Mouse (Mus musculus): ENCODE results near the gene Cldn9. TPM values are rescaled to one million over a fixed set of nuclear protein-coding genes. Genes with fewer than 3 reads are reported as not detected.
A peak's percentile ranks its signal among the peaks of the same experiment; 100 is the strongest.

The Cldn9 gene
- polyA plus RNA-seq, 1 experiment from 2014 or later: 2.3 TPM

- no peaks in the 10 kb centered on the region for H3K9me3 ChIP-seq (replicated peaks; ENCODE audit: control insufficient read depth, low read length)
- H3K9ac ChIP-seq (ENCODE audit: low read length): no peak overlapping the region
- H3K4me1 ChIP-seq (ENCODE audit: control insufficient read depth, insufficient read depth, low read length): no peaks in the 10 kb centered on the region
- no peak overlapping the region for H3K4me2 ChIP-seq (ENCODE audit: low read length)
- ATAC-seq (no peak), DNase-seq (ENCODE audit: low spot score) (no peak)
- no peaks in the 10 kb centered on the region for H3K27me3 ChIP-seq (replicated peaks; ENCODE audit: control insufficient read depth, insufficient read depth, low read length)
- no peak overlapping the region for H3K4me3 ChIP-seq (ENCODE audit: low read depth, low read length)
- 57% methylated on average over 2 of the region's 2 CpGs for WGBS
- no peaks in the 10 kb centered on the region for H3K36me3 ChIP-seq (ENCODE audit: control insufficient read depth, insufficient read depth, low read length)
- no peak overlapping the region for H3K27ac ChIP-seq (ENCODE audit: low read depth, low read length)
These were observed 33.2 kb upstream of the Cldn9 start for GRCm38 (mm10) chr17:23717003-23717402.

GRCm38 (mm10) chr17:23706212-23706611 lies 22.4 kb upstream of the Cldn9 start:
- Histone ChIP-seq H3K4me3 (ENCODE audit: low read depth, low read length) (no peak overlapping the region), H3K9ac (ENCODE audit: low read length) (no peak overlapping the region), H3K4me1 (ENCODE audit: control insufficient read depth, insufficient read depth, low read length) (no peaks in the 10 kb centered on the region), H3K27me3 (replicated peaks; ENCODE audit: control insufficient read depth, insufficient read depth, low read length) (peaks cover under 1% of the 10 kb centered on the region; the same call in 1 of the 2 replicates), H3K36me3 (ENCODE audit: control insufficient read depth, insufficient read depth, low read length) (no peaks in the 10 kb centered on the region), H3K27ac (ENCODE audit: low read depth, low read length) (no peak overlapping the region), H3K9me3 (replicated peaks; ENCODE audit: control insufficient read depth, low read length) (no peaks in the 10 kb centered on the region), H3K4me2 (ENCODE audit: low read length) (no peak overlapping the region)
- DNase-seq (ENCODE audit: low spot score) (peak; percentile 83), ATAC-seq (peak; percentile 75)
- 0% methylated on average over 3 of the region's 3 CpGs for WGBS

- no peaks in the 10 kb centered on the region for H3K9me3 ChIP-seq (replicated peaks; ENCODE audit: control insufficient read depth, low read length)
- peaks cover 6% of the 10 kb centered on the region; the same call in 1 of the 2 replicates for H3K27me3 ChIP-seq (replicated peaks; ENCODE audit: control insufficient read depth, insufficient read depth, low read length)
- no peaks in the 10 kb centered on the region for H3K4me1 ChIP-seq (ENCODE audit: control insufficient read depth, insufficient read depth, low read length)
- no peak overlapping the region for H3K4me3 ChIP-seq (ENCODE audit: low read depth, low read length)
- H3K27ac ChIP-seq (ENCODE audit: low read depth, low read length): no peak overlapping the region
- no peak overlapping the region for H3K4me2 ChIP-seq (ENCODE audit: low read length)
- WGBS: 80% methylated on average over 7 of the region's 7 CpGs
- no peaks in the 10 kb centered on the region for H3K36me3 ChIP-seq (ENCODE audit: control insufficient read depth, insufficient read depth, low read length)
- H3K9ac ChIP-seq (ENCODE audit: low read length): no peak overlapping the region
- no peak for ATAC-seq
- no peak for DNase-seq (ENCODE audit: low spot score)
These were observed 21.8 kb upstream of the Cldn9 start for GRCm38 (mm10) chr17:23705525-23706104.

GRCm38 (mm10) chr17:23704741-23705140 lies 20.9 kb upstream of the Cldn9 start:
- H3K4me1 ChIP-seq (ENCODE audit: control insufficient read depth, insufficient read depth, low read length): no peaks in the 10 kb centered on the region
- no peak overlapping the region for H3K4me2 ChIP-seq (ENCODE audit: low read length)
- ATAC-seq (no peak), DNase-seq (ENCODE audit: low spot score) (peak; percentile 61)
- peaks cover 7% of the 10 kb centered on the region; the same call in 1 of the 2 replicates for H3K27me3 ChIP-seq (replicated peaks; ENCODE audit: control insufficient read depth, insufficient read depth, low read length)
- no peak overlapping the region for H3K27ac ChIP-seq (ENCODE audit: low read depth, low read length)
- H3K9ac ChIP-seq (ENCODE audit: low read length): no peak overlapping the region
- no peak overlapping the region for H3K4me3 ChIP-seq (ENCODE audit: low read depth, low read length)
- no peaks in the 10 kb centered on the region for H3K9me3 ChIP-seq (replicated peaks; ENCODE audit: control insufficient read depth, low read length)
- 54% methylated on average over 7 of the region's 7 CpGs for WGBS
- no peaks in the 10 kb centered on the region for H3K36me3 ChIP-seq (ENCODE audit: control insufficient read depth, insufficient read depth, low read length)

- Histone ChIP-seq H3K27me3 (replicated peaks; ENCODE audit: control insufficient read depth, insufficient read depth, low read length) (peaks cover 18% of the 10 kb centered on the region), H3K36me3 (ENCODE audit: control insufficient read depth, insufficient read depth, low read length) (no peaks in the 10 kb centered on the region), H3K9me3 (replicated peaks; ENCODE audit: control insufficient read depth, low read length) (no peaks in the 10 kb centered on the region), H3K27ac (ENCODE audit: low read depth, low read length) (no peak overlapping the region), H3K4me1 (ENCODE audit: control insufficient read depth, insufficient read depth, low read length) (no peaks in the 10 kb centered on the region), H3K4me3 (ENCODE audit: low read depth, low read length) (no peak overlapping the region), H3K9ac (ENCODE audit: low read length) (no peak overlapping the region), H3K4me2 (ENCODE audit: low read length) (no peak overlapping the region)
- ATAC-seq: no peak
- 81% methylated on average over 9 of the region's 9 CpGs for WGBS
- no peak for DNase-seq (ENCODE audit: low spot score)
These were observed 19.5 kb upstream of the Cldn9 start for GRCm38 (mm10) chr17:23703301-23703700.

- H3K4me2 ChIP-seq (ENCODE audit: low read length): peak overlapping the region; percentile 100
- no peaks in the 10 kb centered on the region for H3K4me1 ChIP-seq (ENCODE audit: control insufficient read depth, insufficient read depth, low read length)
- WGBS: under 1% methylated on average over 28 of the region's 28 CpGs
- no peaks in the 10 kb centered on the region for H3K9me3 ChIP-seq (replicated peaks; ENCODE audit: control insufficient read depth, low read length)
- H3K36me3 ChIP-seq (ENCODE audit: control insufficient read depth, insufficient read depth, low read length): no peaks in the 10 kb centered on the region
- H3K27ac ChIP-seq (ENCODE audit: low read depth, low read length): no peak overlapping the region
- DNase-seq (ENCODE audit: low spot score) (peak; percentile 93), ATAC-seq (peak; percentile 97)
- peaks cover 27% of the 10 kb centered on the region for H3K27me3 ChIP-seq (replicated peaks; ENCODE audit: control insufficient read depth, insufficient read depth, low read length)
- H3K9ac ChIP-seq (ENCODE audit: low read length): peak overlapping the region; percentile 67
- H3K4me3 ChIP-seq (ENCODE audit: low read depth, low read length): peak overlapping the region; percentile 70
These were observed 16.3 kb upstream of the Cldn9 start for GRCm38 (mm10) chr17:23700079-23700478.

GRCm38 (mm10) chr17:23699131-23700077 lies 15.6 kb upstream of the Cldn9 start:
- Histone ChIP-seq H3K4me3 (ENCODE audit: low read depth, low read length) (peak overlapping the region; percentile 70), H3K36me3 (ENCODE audit: control insufficient read depth, insufficient read depth, low read length) (no peaks in the 10 kb centered on the region), H3K9ac (ENCODE audit: low read length) (peak overlapping the region; percentile 67), H3K27me3 (replicated peaks; ENCODE audit: control insufficient read depth, insufficient read depth, low read length) (peaks cover 27% of the 10 kb centered on the region), H3K4me2 (ENCODE audit: low read length) (peak overlapping the region; percentile 100), H3K4me1 (ENCODE audit: control insufficient read depth, insufficient read depth, low read length) (no peaks in the 10 kb centered on the region), H3K27ac (ENCODE audit: low read depth, low read length) (no peak overlapping the region), H3K9me3 (replicated peaks; ENCODE audit: control insufficient read depth, low read length) (no peaks in the 10 kb centered on the region)
- DNase-seq (ENCODE audit: low spot score): peak; percentile 17
- ATAC-seq: peak; percentile 15; the same call in 1 of the 2 replicates
- under 1% methylated on average over 73 of the region's 101 CpGs for WGBS

- H3K4me1 ChIP-seq (ENCODE audit: control insufficient read depth, insufficient read depth, low read length): no peaks in the 10 kb centered on the region
- 10% methylated on average over 3 of the region's 3 CpGs for WGBS
- H3K36me3 ChIP-seq (ENCODE audit: control insufficient read depth, insufficient read depth, low read length): no peaks in the 10 kb centered on the region
- no peak for ATAC-seq
- H3K9ac ChIP-seq (ENCODE audit: low read length): no peak overlapping the region
- H3K4me3 ChIP-seq (ENCODE audit: low read depth, low read length): no peak overlapping the region
- no peaks in the 10 kb centered on the region for H3K9me3 ChIP-seq (replicated peaks; ENCODE audit: control insufficient read depth, low read length)
- H3K4me2 ChIP-seq (ENCODE audit: low read length): no peak overlapping the region
- no peak for DNase-seq (ENCODE audit: low spot score)
- no peak overlapping the region for H3K27ac ChIP-seq (ENCODE audit: low read depth, low read length)
- peaks cover 23% of the 10 kb centered on the region for H3K27me3 ChIP-seq (replicated peaks; ENCODE audit: control insufficient read depth, insufficient read depth, low read length)
These were observed 12.0 kb upstream of the Cldn9 start for GRCm38 (mm10) chr17:23695801-23696200.

- Histone ChIP-seq H3K36me3 (ENCODE audit: control insufficient read depth, insufficient read depth, low read length) (no peaks in the 10 kb centered on the region), H3K9me3 (replicated peaks; ENCODE audit: control insufficient read depth, low read length) (no peaks in the 10 kb centered on the region), H3K4me3 (ENCODE audit: low read depth, low read length) (no peak overlapping the region), H3K4me1 (ENCODE audit: control insufficient read depth, insufficient read depth, low read length) (no peaks in the 10 kb centered on the region), H3K9ac (ENCODE audit: low read length) (no peak overlapping the region), H3K27me3 (replicated peaks; ENCODE audit: control insufficient read depth, insufficient read depth, low read length) (peaks cover 20% of the 10 kb centered on the region), H3K4me2 (ENCODE audit: low read length) (no peak overlapping the region), H3K27ac (ENCODE audit: low read depth, low read length) (no peak overlapping the region)
- DNase-seq (ENCODE audit: low spot score) (no peak), ATAC-seq (no peak)
- WGBS: 68% methylated on average over 1 of the region's 1 CpGs
These were observed 10.7 kb upstream of the Cldn9 start for GRCm38 (mm10) chr17:23694491-23694890.
